Mouse (Mus musculus): Measurements from ENCODE around the gene Cd200r2.
"Not testable (repeated sequence)": the region's sequence is repeated elsewhere in the genome, so short reads cannot be mapped to it uniquely, and the experiment has no call there.

GRCm38 (mm10) chr16:44833189-44833588 is 33.7 kb upstream of the Cd200r2 start:
- not testable (repeated sequence) for TF ChIP-seq CTCF (conservative IDR thresholded peaks at IDR 0.05; ENCODE audit: low read length); NANOG (IDR thresholded peaks at IDR 0.05; ENCODE audit: borderline replicate concordance, low read length)

Measured in E14TG2a.4 (cell line).